Mouse (Mus musculus): ENCODE results near the gene Cxadr.

- peak; percentile 62 for TF ChIP-seq CTCF (IDR thresholded peaks at IDR 0.05)
- TF ChIP-seq POLR2A (IDR thresholded peaks at IDR 0.05; ENCODE audit: insufficient read depth, low read depth, low read length), result no peak
- TF ChIP-seq EP300 (IDR thresholded peaks at IDR 0.05; ENCODE audit: insufficient read depth, low read depth, low read length), result no peak
Observed at GRCm38 (mm10) chr16:78346662-78347327, 45.5 kb downstream of the Cxadr start.

Data from heart, adult 2 months (tissue).